Mouse (Mus musculus) liver, adult (tissue): ENCODE data around the gene C2cd2.

Experiments
- GATA4 ChIP-seq: IDR thresholded peaks from 2 replicates; pipeline ENCODE4 v1.6.1; 2014; ENCODE audit warnings: mild to moderate bottlenecking, low read length; ENCODE audit not compliant: insufficient replicate concordance

The C2cd2 gene

DNA sequence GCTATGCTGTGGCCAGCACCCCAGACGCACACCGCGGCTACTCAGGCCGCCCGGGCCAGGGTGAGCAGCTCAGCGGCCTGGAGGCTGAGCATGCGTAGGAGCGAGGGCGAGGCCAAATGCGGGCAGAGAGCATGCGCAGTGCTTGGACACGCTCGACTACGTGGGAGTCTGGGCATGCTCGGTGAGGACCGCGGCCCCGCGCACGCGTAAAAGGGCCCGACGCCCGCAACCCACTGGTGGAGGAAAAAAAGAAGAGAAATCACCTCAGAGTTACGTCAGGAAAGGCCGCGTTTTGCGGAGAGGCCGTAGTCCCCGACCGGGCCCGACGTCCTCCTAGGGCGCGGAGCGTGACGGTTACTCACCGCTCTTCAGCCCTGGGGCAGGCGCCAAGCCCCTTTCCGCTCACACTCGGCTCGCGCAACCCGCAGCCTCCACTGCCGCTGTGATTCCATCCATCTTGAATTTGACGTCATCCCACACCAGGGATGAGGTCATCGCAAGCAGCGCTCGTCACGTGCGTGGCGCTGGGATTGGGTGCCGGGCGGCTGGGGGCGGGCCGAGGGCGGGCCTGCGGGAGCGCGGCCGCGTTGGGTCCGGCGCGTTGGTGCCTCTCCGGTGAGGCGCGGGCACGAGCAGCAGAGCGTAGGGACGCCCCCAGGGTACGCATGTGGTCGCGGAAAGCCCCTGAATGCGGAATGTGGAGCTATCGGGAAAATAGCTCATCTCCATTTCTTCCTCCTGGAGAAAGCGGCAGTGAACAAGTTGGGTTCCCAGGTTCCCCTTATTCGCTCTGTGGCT, at the start of gene C2cd2, which contains the start of gene Zbtb21:
Gene C2cd2, minus strand, starts transcription at position 448 of the 798 bp plus-strand sequence.
Gene Zbtb21, minus strand, starts transcription at position 472 of the 798 bp plus-strand sequence.
- TF ChIP-seq GATA4, result no peak; the same call in 1 of the 2 replicates

DNA sequence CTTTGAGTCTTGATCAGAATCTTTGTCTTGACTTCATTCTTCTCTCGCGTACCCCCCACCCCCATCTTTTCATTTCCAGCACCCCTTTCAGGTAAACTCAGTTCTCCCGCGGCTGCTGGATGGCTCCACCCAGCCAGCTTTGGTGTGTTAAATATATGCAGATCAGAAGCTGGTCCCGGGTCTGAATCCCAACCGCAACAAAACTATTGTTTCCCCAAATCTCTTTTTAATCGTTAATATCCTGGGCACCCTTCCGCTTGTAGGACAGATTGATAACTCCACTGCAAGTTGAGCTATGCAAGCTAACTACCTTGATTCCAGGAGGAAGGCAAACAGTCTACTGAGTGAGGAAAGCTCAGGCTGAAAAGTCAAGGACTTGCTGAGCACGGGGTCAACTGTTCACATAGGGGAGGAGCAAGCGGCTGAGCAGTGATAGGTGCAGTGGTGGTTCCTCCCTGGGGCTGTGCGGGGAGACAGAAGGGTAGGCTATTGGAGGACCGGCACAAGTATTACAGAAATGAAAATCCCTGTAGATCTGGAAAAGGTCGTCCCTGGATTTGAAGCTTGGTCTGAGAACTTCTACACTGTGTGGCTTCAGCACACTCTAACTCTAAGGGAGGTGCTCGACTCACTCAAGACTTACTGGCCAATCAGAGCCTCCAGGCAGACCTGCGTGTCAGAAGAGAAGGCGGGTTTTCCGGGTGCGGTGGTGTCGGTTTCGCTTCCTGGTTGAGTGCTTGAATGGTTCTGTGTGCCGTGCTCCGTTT, 34.4 kb upstream of the C2cd2 start, which contains the start of gene B230307C23Rik:
Gene B230307C23Rik, plus strand, starts transcription at position 700 of the 767 bp plus-strand sequence.
- TF ChIP-seq GATA4, result no peak

DNA sequence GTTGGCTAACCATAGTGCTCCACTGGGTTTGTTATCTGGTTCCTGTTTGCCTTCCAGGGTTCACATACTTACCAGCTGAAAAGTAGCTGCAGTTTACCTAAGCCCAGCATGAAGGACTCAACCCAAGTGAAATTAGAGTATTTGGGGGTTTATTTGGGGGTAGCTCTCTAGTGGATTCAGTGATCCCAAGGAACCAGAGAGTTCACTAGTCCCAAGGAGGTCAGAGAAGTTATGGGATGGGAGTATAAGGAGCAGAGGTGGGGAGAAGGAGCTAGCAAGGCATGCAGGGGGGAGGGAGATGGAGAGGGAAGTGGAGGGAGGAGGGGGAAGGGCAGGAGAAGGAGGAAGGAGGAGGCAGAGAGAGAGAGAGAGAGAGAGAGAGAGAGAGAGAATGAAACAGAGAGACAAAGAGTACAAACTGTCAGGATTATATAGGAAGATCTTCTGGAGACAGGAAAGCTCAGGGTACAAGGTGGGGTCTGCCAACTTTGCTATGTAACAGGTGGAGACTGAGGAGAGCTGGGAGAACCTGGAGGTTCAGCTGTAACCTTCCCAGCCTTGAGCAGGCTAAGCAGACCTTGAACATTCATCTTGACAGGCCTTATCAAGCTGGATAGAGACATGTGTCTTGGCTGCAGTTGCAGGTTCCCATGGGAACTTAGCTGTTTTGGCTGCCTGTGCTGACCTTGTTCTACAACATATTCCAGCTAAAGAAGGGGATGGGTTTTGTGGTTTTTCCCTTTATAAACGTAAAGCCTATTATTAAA, 33.6 kb upstream of the C2cd2 start:
- TF ChIP-seq GATA4, result peak; percentile 37; the same call in 1 of the 2 replicates

DNA sequence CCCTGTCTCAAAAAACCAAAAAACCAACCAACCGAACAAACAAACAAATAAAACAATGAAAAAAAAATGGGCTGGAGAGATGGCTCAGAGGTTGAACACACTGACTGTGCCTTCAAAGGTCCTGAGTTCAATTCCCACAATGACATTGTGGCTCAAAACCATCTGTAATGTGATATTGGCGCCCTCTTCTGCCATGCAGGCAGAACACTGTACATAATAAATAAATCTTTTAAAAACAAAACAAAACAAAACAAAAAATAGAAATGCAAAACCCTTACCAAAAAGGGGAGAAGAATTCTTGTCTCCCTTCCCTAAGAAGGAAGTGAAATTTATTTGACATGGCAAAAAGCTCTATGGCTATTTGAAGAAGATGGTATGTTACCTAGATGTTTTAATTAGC, 29.1 kb upstream of the C2cd2 start:
- no peak for TF ChIP-seq GATA4

DNA sequence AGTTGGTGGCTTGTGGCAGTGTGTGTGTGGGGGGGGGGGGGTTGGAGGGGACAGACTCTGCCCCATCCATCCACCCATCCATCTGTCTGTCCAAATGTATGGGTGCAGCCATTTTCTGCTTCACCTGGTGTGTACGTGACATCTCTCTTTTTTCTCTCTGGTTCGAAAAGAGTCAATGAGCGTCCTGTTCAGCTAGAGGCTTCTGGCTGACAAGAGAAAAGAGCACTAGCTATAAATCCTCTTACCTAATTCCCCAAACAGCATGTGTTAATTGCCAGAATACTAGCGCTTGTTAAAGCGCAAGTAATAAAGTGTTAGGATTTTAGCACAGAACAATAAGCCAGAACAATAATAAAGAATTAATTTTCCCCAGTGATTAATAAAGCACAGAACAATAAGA, 22.2 kb upstream of the C2cd2 start:
- no peak for TF ChIP-seq GATA4

DNA sequence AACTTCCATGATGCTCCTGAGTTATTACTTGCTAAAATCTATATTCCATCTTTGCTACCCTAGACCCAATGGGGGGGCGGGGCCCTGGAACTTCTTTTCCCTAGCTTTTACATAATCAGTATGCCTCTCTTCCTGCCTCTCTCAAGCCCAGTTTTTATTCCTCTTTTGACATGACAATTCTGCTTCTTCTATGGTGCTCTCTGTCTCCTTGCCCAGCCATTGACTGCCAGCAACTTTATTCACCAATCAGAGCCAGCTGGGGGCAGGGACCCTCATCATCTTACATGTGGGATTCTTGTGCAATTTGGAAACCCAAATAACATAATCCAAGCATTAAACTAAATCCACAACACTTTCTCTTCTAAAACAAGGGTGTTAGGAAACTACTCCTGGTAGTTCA, 19.0 kb upstream of the C2cd2 start:
- no peak for TF ChIP-seq GATA4

DNA sequence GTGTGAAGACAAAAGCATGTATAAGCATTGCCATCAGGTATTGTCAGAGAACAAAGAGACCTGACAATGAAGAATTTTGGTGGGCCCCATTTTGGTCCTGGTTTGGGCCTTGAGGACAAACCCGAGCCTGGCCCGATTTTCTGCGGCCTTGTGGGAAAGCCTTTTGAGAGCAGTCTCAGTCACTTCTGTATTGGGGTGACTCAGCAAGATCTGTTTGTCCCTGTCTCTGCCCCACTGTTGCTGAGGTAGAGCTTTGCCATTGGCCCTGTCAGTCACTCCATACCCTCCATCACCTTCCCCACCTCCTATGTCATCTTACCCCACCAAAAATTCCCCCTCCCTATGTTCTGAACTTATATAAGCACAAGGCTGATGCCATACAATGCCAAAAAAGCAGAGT, 15.3 kb upstream of the C2cd2 start:
- TF ChIP-seq GATA4, result no peak

DNA sequence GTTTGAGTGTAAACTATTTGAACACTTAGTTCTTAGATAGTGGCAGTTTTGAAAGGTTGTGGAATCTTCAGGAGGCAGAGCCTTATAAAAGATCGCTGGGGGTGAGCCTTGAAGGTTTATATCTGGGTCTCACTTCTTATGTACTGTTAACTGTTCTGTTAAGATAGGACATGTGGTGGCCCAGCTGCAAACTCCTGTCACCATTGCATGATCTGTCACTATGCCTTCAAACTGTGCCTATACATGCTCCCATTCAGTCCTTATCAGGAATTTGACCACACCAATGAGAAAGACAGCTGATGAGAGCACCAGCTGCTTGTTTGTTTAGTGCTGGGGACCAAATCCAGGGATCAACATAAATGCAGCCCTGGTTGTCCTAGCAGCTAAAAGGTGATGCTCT, 14.9 kb upstream of the C2cd2 start:
- no peak for TF ChIP-seq GATA4

DNA sequence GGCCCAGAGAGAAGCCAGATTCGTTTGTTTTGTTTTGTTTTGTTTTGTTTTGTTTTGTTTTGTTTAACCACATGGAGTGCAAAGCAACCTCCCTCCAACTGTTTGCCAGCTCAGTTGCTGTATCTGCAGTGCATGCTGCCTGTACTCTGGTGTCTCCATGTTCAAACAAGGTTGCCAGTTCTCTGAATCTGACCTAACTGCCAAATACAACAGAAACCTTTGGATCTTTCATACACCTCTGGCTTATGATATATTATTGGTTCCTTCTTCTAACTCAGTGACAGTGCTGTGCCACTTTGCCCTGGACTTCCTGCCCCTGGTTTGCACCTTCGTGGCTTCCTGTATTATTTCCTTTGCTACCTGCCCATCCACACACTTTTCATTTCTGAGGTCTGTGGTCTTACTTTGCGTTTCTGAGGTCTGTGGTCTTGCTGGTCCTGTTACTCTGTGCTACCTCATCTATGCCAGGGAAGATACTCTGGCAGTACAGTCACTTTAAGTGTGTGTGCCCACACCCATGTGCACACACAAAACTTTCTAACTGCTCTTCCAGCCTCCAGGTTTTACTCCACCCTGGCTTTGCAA, 1.6 kb upstream of the C2cd2 start:
- TF ChIP-seq GATA4, result no peak

DNA sequence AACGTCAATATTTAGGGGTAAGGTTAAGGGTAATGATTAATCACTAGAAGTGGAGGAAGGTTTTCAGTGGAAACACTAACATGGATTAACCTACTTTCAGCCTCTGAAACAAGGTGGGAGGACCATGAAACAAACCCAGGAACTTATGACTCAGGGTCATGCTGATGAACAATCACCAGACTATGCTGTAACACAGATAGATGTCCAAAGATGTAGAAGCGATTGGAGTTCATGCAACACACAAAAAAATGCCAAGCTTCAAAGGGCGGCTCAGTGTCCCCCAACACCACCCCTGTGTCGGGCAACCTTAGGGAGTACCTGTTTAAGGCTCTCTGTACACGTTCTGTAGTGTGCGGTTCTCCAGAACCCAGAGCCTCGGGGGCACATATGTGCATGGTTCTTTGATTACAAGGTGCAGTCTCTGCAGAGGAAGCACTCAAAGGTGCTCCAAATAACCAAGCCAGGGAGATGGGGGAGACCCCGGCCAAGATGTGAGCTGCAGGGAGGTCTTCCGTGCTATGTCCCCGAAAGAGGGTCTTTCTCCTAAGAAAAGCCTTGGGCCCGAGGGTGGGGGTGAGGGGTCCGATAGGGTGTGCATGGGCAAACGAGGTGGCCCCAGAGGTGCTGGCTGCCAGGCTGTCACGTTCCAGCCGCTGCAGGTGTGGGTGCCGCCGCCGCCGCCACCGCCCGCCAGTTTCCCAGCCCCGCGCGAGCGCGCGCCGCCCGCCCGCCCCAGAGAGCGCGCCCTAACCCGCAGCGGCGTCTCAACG, 832 bp downstream of the C2cd2 start:
- TF ChIP-seq GATA4, result no peak

DNA sequence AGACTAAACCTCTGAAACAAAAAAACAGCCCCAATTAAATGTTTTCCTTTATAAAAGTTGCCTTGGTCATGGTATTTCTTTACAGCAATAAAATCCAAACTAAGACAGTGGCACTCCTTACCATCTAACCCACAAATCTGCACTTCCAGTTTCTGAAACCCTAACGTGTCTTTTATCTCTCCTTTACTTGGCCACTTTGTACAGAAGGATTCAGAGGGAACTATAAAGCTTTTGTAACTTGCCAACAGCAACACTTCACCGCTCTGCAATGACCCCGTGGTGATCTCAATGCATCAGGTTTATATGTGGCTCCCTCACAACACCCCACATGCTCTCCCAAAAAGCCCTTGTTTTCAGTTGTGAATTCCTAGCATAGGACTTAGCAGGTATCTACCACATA, 2.0 kb downstream of the C2cd2 start:
- no peak for TF ChIP-seq GATA4

DNA sequence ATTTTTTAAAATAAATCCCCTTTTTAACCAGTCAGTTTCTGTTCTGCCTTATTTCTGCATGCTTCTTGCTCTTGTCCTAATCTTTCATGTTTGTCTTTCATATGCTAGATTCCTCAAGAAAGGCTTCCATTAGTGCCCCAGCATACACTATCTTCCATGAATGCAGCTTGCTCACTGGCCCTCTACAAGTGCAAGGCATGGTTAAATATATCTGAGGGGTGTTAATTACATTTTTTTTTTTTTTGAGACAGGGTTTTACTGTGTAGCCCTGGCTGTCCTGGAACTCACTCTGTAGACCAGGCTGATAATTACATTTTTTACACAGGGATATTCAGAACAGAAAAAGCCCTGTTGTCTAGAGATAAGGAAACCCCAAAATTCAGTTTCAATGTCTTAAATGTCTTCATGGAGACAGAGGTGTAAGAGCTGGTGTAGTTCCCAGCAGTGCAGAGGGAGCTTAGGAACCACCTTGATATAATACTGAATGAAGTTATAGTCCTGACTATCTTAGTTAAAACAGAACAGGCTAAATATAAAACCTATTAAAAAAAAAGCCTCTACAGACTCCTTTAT, 3.9 kb downstream of the C2cd2 start:
- no peak for TF ChIP-seq GATA4

DNA sequence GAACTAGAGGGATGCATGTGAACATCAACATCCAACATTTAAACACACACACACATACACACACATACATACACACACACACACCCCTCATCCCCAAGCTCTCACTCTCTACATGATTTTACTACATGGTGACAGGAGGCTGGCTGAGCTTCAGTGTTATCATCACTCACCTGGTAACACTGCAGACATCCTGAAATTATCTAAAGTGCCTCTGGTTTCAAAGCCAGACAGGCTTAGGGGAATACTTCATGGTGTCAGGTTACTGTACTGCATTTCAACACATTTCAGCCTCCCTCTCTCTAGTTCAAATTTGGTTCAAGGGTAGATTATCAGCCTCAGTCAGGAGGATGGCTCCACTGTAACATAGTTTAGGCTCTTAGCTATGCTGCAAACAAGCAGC, 4.8 kb downstream of the C2cd2 start:
- TF ChIP-seq GATA4, result no peak

DNA sequence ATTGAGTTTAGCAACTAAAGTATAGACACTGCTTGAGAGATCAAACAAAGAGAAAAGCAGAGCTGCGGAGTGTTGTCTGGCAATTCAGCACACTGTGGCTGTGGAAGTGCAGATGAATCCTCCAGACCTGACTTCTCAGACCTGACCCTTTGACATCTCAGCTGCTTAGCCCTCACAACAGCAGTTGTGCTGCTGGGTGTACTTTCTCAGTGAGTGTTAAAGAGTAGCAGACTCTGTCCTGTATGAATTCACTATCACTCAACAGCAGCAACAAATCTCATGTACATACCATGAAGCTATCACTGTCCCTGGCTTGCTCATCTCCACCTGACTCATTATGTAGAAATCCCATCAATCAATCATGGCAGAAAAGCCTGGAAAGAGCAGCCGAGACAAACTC, 6.4 kb downstream of the C2cd2 start:
- TF ChIP-seq GATA4, result no peak
